Mouse (Mus musculus) brain, embryonic 14.5 days (tissue): ENCODE measurements around the gene Rarg.

Experiments
- CTCF ChIP-seq: fragments of 200-500 bp; IDR thresholded peaks from 2 replicates; pipeline ENCODE4 v1.5.1; 2012; ENCODE audit warnings: inconsistent platforms, mild to moderate bottlenecking, moderate library complexity, borderline replicate concordance; ENCODE audit not compliant: insufficient read depth, insufficient read length; ENCODE audit errors: extremely low read depth
- POLR2A ChIP-seq: fragments of 200-500 bp; IDR thresholded peaks from 2 replicates; pipeline ENCODE4 v1.6.1; 2012; ENCODE audit warnings: mild to moderate bottlenecking, inconsistent platforms, borderline replicate concordance; ENCODE audit not compliant: poor library complexity, insufficient read depth, insufficient read length, severe bottlenecking; ENCODE audit errors: extremely low read depth

- no peak for TF ChIP-seq CTCF
- TF ChIP-seq POLR2A, result no peak
Measured at GRCm38 (mm10) chr15:102186239-102186638, 71.1 kb downstream of the Rarg start.
